Mouse (Mus musculus) liver, embryonic 14.5 days (tissue): Measurements from ENCODE around the gene Rbm33.

Experiments
- CTCF ChIP-seq: IDR thresholded peaks from 2 replicates; pipeline ENCODE4 v1.5.1; 2016; ENCODE audit warnings: antibody characterized with exemption, low read depth, control low read depth
- EP300 ChIP-seq: IDR thresholded peaks from 2 replicates; pipeline ENCODE4 v1.6.1; 2016; ENCODE audit warnings: antibody characterized with exemption, low read depth

- TF ChIP-seq CTCF (no peak), EP300 (no peak)
These were observed 12.4 kb upstream of the Rbm33 start for GRCm38 (mm10) chr5:28304551-28304950.
